Mouse (Mus musculus) lung, adult 2 months (tissue): ENCODE data around the gene Wrap73.

ENCODE experiments used
- CTCF ChIP-seq: fragments of 200-500 bp; IDR thresholded peaks from 2 replicates; pipeline ENCODE4 v1.5.1; 2011; ENCODE audit warnings: mild to moderate bottlenecking, low read length, control low read depth; ENCODE audit not compliant: insufficient read depth
- POLR2A ChIP-seq: fragments of 200-500 bp; IDR thresholded peaks from 2 replicates; pipeline ENCODE4 v1.6.1; 2011; ENCODE audit warnings: low read depth, mild to moderate bottlenecking, control low read depth, low read length, borderline replicate concordance; ENCODE audit errors: extremely low read depth

- TF ChIP-seq CTCF (no peak), POLR2A (no peak)
Observed at GRCm38 (mm10) chr4:154127273-154127672, 14.9 kb upstream of the Wrap73 start.
